Mouse (Mus musculus): ENCODE measurements at regions not wholly inside any gene's neighbourhood (a gene's known extent, or its start where the extent isn't known, plus 50 kb on each side); places are given as distances from the start of the nearest gene placed in this dataset.

DNA sequence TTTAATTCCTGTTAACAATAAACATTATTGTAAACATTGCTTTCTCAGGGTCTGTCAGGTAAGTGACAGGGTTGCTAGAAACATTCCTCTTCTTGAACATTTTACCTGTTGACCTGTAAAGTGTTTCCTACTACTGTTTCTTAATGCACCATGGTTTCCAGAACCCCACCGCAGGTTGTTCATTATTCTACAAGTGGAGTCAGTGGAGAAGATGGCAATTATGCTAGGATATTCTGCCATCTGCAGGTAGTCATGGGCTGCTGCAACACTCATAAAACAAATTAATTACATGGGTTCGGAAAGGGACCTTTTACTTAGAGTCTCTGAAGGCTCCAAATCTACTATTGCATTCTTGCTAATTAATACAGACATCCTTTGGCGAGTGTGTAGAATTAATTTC lies 239.1 kb upstream of the Pdzrn3 start:
- Histone ChIP-seq H3K9me3 (replicated peaks; ENCODE audit: control insufficient read depth, low read length) (no peaks in the 10 kb centered on the region), H3K36me3 (replicated peaks; ENCODE audit: control insufficient read depth, insufficient read depth, low read depth, low read length) (no peaks in the 10 kb centered on the region), H3K4me2 (ENCODE audit: low read depth, low read length) (no peak overlapping the region), H3K4me1 (ENCODE audit: control insufficient read depth, insufficient read depth, low read length) (no peaks in the 10 kb centered on the region), H3K27ac (replicated peaks; ENCODE audit: low read depth, low read length) (no peak overlapping the region), H3K4me3 (ENCODE audit: low read depth, low read length) (no peak overlapping the region), H3K27me3 (ENCODE audit: control insufficient read depth, insufficient read depth, low read length) (no peaks in the 10 kb centered on the region), H3K9ac (replicated peaks; ENCODE audit: low read length) (no peak overlapping the region)
- DNase-seq (ENCODE audit: low spot score) (peak; percentile 54), ATAC-seq (replicated peaks; ENCODE audit: insufficient number of reproducible peaks, low FRiP score, low TSS enrichment, low read depth) (no peak)
- 46% methylated on average over 3 of the region's 3 CpGs for WGBS

DNA sequence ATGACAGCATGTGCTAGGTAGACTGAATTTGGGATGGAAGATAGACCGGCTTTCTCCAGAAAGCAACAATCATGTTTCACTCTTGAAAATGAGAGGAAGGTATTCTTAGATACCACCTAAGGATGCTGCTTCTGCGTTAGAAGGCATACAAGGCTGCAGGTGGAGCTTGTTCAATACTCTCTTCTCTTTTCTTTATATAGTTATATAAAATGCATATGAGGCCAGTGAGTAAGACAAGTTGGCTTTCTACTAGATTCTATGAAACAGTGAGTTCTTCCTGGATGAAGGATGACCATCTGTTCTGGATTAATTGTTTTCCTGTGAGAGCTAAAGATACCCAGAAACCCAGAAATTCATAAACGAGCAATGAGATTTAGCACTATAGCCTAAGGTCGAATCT lies 231.3 kb upstream of the Pdzrn3 start:
- H3K9me3 ChIP-seq (replicated peaks; ENCODE audit: control insufficient read depth, low read length), result no peaks in the 10 kb centered on the region
- H3K9ac ChIP-seq (replicated peaks; ENCODE audit: low read length), result no peak overlapping the region
- H3K27ac ChIP-seq (replicated peaks; ENCODE audit: low read depth, low read length), result no peak overlapping the region
- H3K4me3 ChIP-seq (ENCODE audit: low read depth, low read length), result no peak overlapping the region
- WGBS, result 78% methylated on average over 4 of the region's 4 CpGs
- DNase-seq (ENCODE audit: low spot score) (no peak), ATAC-seq (replicated peaks; ENCODE audit: insufficient number of reproducible peaks, low FRiP score, low TSS enrichment, low read depth) (no peak)
- H3K36me3 ChIP-seq (replicated peaks; ENCODE audit: control insufficient read depth, insufficient read depth, low read depth, low read length), result no peaks in the 10 kb centered on the region
- no peaks in the 10 kb centered on the region for H3K27me3 ChIP-seq (ENCODE audit: control insufficient read depth, insufficient read depth, low read length)
- no peaks in the 10 kb centered on the region for H3K4me1 ChIP-seq (ENCODE audit: control insufficient read depth, insufficient read depth, low read length)
- H3K4me2 ChIP-seq (ENCODE audit: low read depth, low read length), result no peak overlapping the region

DNA sequence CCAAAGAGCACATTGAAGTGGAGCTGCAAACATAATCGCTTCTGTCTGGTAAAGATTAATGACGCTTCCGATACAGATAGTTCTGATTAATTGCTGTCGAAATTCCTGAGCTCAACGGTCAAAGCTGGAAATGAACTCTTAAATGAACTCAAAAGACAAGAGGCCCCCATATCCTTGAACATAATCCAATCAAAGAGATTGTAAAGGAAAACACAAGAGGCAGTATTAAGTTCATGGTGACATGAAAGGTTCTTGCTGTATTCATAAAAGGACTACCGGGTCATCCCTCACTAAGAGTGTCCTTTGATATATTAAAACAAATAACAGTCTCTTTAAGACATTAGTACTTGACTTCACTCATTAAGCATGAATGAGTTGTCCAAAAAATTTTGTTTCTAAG lies 225.4 kb upstream of the Pdzrn3 start:
- Histone ChIP-seq H3K27me3 (ENCODE audit: control insufficient read depth, insufficient read depth, low read length) (no peaks in the 10 kb centered on the region), H3K9me3 (replicated peaks; ENCODE audit: control insufficient read depth, low read length) (no peaks in the 10 kb centered on the region), H3K4me1 (ENCODE audit: control insufficient read depth, insufficient read depth, low read length) (no peaks in the 10 kb centered on the region), H3K4me3 (ENCODE audit: low read depth, low read length) (no peak overlapping the region), H3K4me2 (ENCODE audit: low read depth, low read length) (no peak overlapping the region), H3K27ac (replicated peaks; ENCODE audit: low read depth, low read length) (no peak overlapping the region), H3K36me3 (replicated peaks; ENCODE audit: control insufficient read depth, insufficient read depth, low read depth, low read length) (no peaks in the 10 kb centered on the region), H3K9ac (replicated peaks; ENCODE audit: low read length) (no peak overlapping the region)
- ATAC-seq (replicated peaks; ENCODE audit: insufficient number of reproducible peaks, low FRiP score, low TSS enrichment, low read depth) (no peak), DNase-seq (ENCODE audit: low spot score) (peak; percentile 37)
- 60% methylated on average over 6 of the region's 6 CpGs for WGBS

DNA sequence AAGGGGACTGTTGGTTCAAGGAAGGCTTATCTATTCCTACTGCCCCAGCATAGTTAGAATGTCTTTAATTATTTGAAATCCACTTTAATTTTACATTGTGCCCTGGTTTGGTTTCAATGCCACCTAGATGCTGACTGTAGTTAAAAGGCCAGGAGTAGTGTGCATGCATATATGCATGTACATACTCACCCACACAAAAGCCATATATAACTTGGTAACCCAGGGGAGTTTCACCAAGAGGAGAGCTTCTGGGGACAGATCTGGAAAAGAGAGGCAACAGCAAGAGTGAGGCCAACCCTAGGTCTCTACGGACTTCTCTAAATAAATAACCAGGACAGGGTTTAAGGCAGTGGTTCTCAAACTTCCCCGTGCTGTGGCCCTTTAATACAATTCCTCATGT lies 219.3 kb upstream of the Pdzrn3 start:
- Histone ChIP-seq H3K4me3 (ENCODE audit: low read depth, low read length) (no peak overlapping the region), H3K4me1 (ENCODE audit: control insufficient read depth, insufficient read depth, low read length) (no peaks in the 10 kb centered on the region), H3K9ac (replicated peaks; ENCODE audit: low read length) (no peak overlapping the region), H3K4me2 (ENCODE audit: low read depth, low read length) (no peak overlapping the region), H3K9me3 (replicated peaks; ENCODE audit: control insufficient read depth, low read length) (no peaks in the 10 kb centered on the region), H3K36me3 (replicated peaks; ENCODE audit: control insufficient read depth, insufficient read depth, low read depth, low read length) (no peaks in the 10 kb centered on the region), H3K27me3 (ENCODE audit: control insufficient read depth, insufficient read depth, low read length) (no peaks in the 10 kb centered on the region), H3K27ac (replicated peaks; ENCODE audit: low read depth, low read length) (no peak overlapping the region)
- ATAC-seq (replicated peaks; ENCODE audit: insufficient number of reproducible peaks, low FRiP score, low TSS enrichment, low read depth) (no peak), DNase-seq (ENCODE audit: low spot score) (no peak)
- 75% methylated on average over 2 of the region's 2 CpGs for WGBS

DNA sequence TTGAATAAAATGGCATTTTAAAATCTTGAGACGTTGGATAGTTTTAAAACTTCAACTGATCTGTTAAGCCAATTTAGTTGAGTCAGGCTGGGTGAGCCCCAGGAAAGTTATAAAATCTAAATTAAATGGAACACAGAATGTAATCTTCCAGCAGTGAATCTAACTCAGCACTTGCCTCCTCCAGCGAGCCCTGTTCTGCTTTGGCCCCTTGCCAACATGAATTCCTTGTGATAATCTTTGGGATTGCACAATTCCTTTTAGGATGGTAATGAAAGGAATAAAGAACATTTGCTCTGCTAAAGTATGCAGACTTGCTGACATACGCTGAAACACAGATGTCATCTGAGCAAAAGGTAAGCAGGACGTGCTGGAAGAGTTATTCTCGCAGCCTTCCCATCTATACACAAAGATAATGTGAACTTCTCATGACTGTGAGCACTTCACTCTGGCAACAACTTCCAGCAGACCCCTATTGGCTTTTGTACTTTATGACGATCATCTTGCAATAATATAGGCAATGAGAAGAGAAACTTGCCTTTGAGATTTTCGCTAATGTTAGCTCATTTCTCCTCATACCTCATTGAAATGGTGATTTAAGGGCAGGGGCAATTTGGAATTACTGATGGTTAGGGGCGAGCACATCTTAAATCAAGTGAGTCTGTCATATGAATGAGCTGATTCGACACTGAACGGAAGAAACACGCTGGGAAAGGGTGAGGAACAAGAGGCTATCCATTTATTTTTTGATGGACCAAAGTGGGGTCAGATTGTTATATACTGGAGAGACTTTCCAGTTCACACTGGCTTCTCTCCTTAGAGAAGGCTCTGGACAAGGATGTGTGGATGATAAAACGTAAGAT lies 216.3 kb upstream of the Pdzrn3 start:
- Histone ChIP-seq H3K27me3 (ENCODE audit: control insufficient read depth, insufficient read depth, low read length) (no peaks in the 10 kb centered on the region), H3K27ac (replicated peaks; ENCODE audit: low read depth, low read length) (no peak overlapping the region), H3K9me3 (replicated peaks; ENCODE audit: control insufficient read depth, low read length) (no peaks in the 10 kb centered on the region), H3K4me1 (ENCODE audit: control insufficient read depth, insufficient read depth, low read length) (no peaks in the 10 kb centered on the region), H3K9ac (replicated peaks; ENCODE audit: low read length) (no peak overlapping the region), H3K4me3 (ENCODE audit: low read depth, low read length) (no peak overlapping the region), H3K36me3 (replicated peaks; ENCODE audit: control insufficient read depth, insufficient read depth, low read depth, low read length) (no peaks in the 10 kb centered on the region), H3K4me2 (ENCODE audit: low read depth, low read length) (no peak overlapping the region)
- DNase-seq (ENCODE audit: low spot score) (no peak), ATAC-seq (replicated peaks; ENCODE audit: insufficient number of reproducible peaks, low FRiP score, low TSS enrichment, low read depth) (no peak)
- WGBS, result 83% methylated on average over 12 of the region's 12 CpGs

DNA sequence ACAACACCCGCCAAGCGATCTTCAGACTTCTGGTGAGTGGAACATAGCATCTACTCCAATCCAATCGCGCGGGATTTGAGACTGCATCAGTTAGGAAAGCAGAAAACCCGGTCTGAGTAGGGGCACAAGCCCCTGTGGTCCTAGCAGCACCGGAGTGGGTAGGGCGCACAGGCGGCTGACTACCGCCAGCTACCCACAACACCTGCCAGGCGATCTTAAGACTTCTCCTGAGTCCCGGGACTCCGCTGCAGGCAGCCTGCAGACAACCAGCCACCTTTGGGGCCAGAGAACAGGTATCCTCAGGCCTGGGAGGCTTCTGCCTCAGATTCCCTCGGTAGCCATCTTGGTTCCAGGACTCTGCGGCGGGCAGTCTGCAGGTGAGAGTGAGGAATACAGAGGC lies 208.2 kb upstream of the Pdzrn3 start:
- Histone ChIP-seq H3K9me3 (replicated peaks; ENCODE audit: control insufficient read depth, low read length) (no peaks in the 10 kb centered on the region), H3K27me3 (ENCODE audit: control insufficient read depth, insufficient read depth, low read length) (no peaks in the 10 kb centered on the region), H3K4me1 (ENCODE audit: control insufficient read depth, insufficient read depth, low read length) (no peaks in the 10 kb centered on the region), H3K4me2 (ENCODE audit: low read depth, low read length) (no peak overlapping the region), H3K27ac (replicated peaks; ENCODE audit: low read depth, low read length) (no peak overlapping the region), H3K9ac (replicated peaks; ENCODE audit: low read length) (no peak overlapping the region), H3K4me3 (ENCODE audit: low read depth, low read length) (no peak overlapping the region), H3K36me3 (replicated peaks; ENCODE audit: control insufficient read depth, insufficient read depth, low read depth, low read length) (no peaks in the 10 kb centered on the region)
- 80% methylated on average over 16 of the region's 16 CpGs for WGBS
- no peak for DNase-seq (ENCODE audit: low spot score)
- ATAC-seq (replicated peaks; ENCODE audit: insufficient number of reproducible peaks, low FRiP score, low TSS enrichment, low read depth), result no peak

DNA sequence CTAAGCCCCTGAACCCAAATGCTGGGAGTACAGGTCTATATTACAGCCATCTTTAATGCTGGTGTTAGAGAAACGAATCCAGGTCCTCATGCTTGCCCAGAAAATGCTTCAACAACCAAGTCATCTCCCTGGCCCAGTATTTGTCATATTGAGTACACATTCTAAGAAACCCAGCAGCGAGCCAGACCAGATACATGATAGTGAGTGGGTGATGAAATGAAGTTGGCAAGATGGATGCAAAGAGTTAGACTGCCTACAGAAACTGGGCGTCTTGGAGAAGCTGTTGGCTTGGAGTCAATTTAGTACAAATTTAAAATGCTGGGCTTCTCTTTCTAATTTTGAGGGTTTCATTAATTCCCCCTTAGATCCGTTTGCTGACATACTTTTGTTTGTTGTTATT lies 203.1 kb upstream of the Pdzrn3 start:
- no peaks in the 10 kb centered on the region for H3K36me3 ChIP-seq (replicated peaks; ENCODE audit: control insufficient read depth, insufficient read depth, low read depth, low read length)
- H3K9ac ChIP-seq (replicated peaks; ENCODE audit: low read length), result no peak overlapping the region
- 73% methylated on average over 4 of the region's 4 CpGs for WGBS
- no peak overlapping the region for H3K27ac ChIP-seq (replicated peaks; ENCODE audit: low read depth, low read length)
- H3K4me1 ChIP-seq (ENCODE audit: control insufficient read depth, insufficient read depth, low read length), result no peaks in the 10 kb centered on the region
- H3K4me3 ChIP-seq (ENCODE audit: low read depth, low read length), result no peak overlapping the region
- ATAC-seq (replicated peaks; ENCODE audit: insufficient number of reproducible peaks, low FRiP score, low TSS enrichment, low read depth) (no peak), DNase-seq (ENCODE audit: low spot score) (no peak)
- no peaks in the 10 kb centered on the region for H3K27me3 ChIP-seq (ENCODE audit: control insufficient read depth, insufficient read depth, low read length)
- no peak overlapping the region for H3K4me2 ChIP-seq (ENCODE audit: low read depth, low read length)
- no peaks in the 10 kb centered on the region for H3K9me3 ChIP-seq (replicated peaks; ENCODE audit: control insufficient read depth, low read length)

DNA sequence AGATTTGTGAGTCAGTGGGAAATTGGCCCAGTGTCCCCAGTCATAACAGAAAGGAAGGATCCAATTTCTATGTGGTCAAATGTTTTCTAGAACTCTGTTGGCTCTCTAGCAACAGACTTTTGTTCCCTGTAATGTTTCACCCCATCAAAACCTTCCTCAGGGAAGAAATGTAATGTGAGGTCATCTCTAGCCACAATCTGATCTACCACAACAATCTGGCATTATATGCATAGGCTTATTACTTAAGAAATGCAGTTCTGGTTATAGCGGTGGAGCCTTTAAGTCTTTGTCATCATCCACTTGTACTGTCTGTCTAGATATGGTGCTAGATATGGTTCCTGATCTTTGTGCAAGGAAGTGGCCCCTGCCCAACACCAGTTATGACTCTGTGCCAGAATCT lies 178.4 kb upstream of the Pdzrn3 start:
- Histone ChIP-seq H3K9ac (replicated peaks; ENCODE audit: low read length) (no peak overlapping the region), H3K27me3 (ENCODE audit: control insufficient read depth, insufficient read depth, low read length) (no peaks in the 10 kb centered on the region), H3K27ac (replicated peaks; ENCODE audit: low read depth, low read length) (no peak overlapping the region), H3K4me3 (ENCODE audit: low read depth, low read length) (no peak overlapping the region), H3K36me3 (replicated peaks; ENCODE audit: control insufficient read depth, insufficient read depth, low read depth, low read length) (no peaks in the 10 kb centered on the region), H3K9me3 (replicated peaks; ENCODE audit: control insufficient read depth, low read length) (no peaks in the 10 kb centered on the region), H3K4me2 (ENCODE audit: low read depth, low read length) (no peak overlapping the region), H3K4me1 (ENCODE audit: control insufficient read depth, insufficient read depth, low read length) (no peaks in the 10 kb centered on the region)
- DNase-seq (ENCODE audit: low spot score) (no peak), ATAC-seq (replicated peaks; ENCODE audit: insufficient number of reproducible peaks, low FRiP score, low TSS enrichment, low read depth) (no peak)
- WGBS, result 89% methylated on average over 1 of the region's 1 CpGs
